Mouse (Mus musculus) embryonic facial prominence, embryonic 13.5 days (tissue): ENCODE results near the gene Col23a1. TPM values are rescaled to one million over a fixed set of nuclear protein-coding genes. Genes with fewer than 3 reads are reported as not detected.
"Not testable (repeated sequence)": the region's sequence is repeated elsewhere in the genome, so short reads cannot be mapped to it uniquely, and the experiment has no call there.

Experiments used
- ATAC-seq: fragments of 200-750 bp; cut with Nextera tagmentation; 2 replicates; pipeline ENCODE4 v1.8.0; 2017; ENCODE audit warnings: low read depth; ENCODE audit not compliant: insufficient number of reproducible peaks, insufficient read depth, low FRiP score, low TSS enrichment
- H3K27ac ChIP-seq: fragments of 300-500 bp; sonication (generic); 2 replicates; pipeline ENCODE4 v1.5.1; 2015; ENCODE audit warnings: moderate library complexity, mild to moderate bottlenecking, inconsistent platforms
- H3K27me3 ChIP-seq: fragments of 300-500 bp; sonication (generic); 2 replicates; pipeline ENCODE4 v1.6.1; 2015; ENCODE audit warnings: mild to moderate bottlenecking, inconsistent platforms
- H3K36me3 ChIP-seq: fragments of 300-500 bp; sonication (generic); 2 replicates; pipeline ENCODE4 v1.6.1; 2015; ENCODE audit warnings: mild to moderate bottlenecking, inconsistent platforms
- H3K4me1 ChIP-seq: fragments of 300-500 bp; sonication (generic); 2 replicates; pipeline ENCODE4 v1.6.1; 2015; ENCODE audit warnings: inconsistent platforms
- H3K4me2 ChIP-seq: fragments of 300-500 bp; sonication (generic); 2 replicates; pipeline ENCODE4 v1.6.1; 2015; ENCODE audit warnings: moderate library complexity, mild to moderate bottlenecking, inconsistent platforms
- H3K4me3 ChIP-seq: fragments of 300-500 bp; sonication (generic); 2 replicates; pipeline ENCODE4 v1.5.1; 2015; ENCODE audit warnings: mild to moderate bottlenecking, inconsistent platforms
- H3K9ac ChIP-seq: fragments of 300-500 bp; sonication (generic); 2 replicates; pipeline ENCODE4 v1.6.1; 2015; ENCODE audit warnings: mild to moderate bottlenecking, inconsistent platforms
- H3K9me3 ChIP-seq: fragments of 300-500 bp; sonication (generic); 2 replicates; pipeline ENCODE4 v1.6.1; 2016; ENCODE audit warnings: inconsistent platforms
- WGBS: fragments of 180-500 bp; shearing (Covaris S2); methylation state at CpG from one replicate; pipeline ENCODE4 v1.1.7; 2015; ENCODE audit warnings: mixed read lengths; 5-methylcytosine and 5-hydroxymethylcytosine counted together
- polyA plus RNA-seq: library from polyadenylated mRNA; unstranded; fragments of >200 nt; fragmentation: Nextera tagmentation; extraction: Ambion mirVana; gene quantifications from 2 replicates; pipeline ENCODE4 v1.2.1, GENCODE M21; 2015

Col23a1 gene
- polyA plus RNA-seq, 1 experiment from 2014 or later: 20.2 TPM

DNA sequence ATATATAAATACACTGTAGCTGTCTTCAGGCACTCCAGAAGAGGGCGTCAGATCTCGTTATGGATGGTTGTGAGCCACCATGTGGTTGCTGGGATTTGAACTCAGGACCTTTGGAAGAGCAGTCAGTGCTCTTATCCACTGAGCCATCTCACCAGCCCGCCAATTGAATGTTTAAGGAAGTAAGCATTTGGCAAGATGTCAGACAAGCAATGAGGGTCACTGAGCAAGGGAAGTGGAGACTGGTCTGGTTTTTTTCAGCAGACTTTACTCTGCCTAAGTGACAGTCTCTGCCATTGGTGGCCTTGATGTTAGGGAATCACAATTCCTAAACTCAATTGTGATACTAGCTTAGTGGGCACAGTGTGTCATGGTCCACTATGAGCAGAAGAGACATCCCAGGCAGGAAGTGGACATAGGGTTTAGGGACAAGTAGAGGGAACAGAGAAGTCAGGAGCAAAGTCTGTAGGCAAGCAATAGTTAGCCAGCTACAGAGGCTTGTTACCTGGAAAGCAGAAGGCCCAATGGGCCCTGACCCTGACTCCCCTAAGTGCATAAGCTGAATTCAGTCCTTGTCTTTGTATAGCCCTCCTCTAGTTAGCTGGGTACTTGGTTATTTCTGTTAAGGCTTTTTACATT is 305.1 kb downstream of the Col23a1 start:
- Histone ChIP-seq H3K9me3 (no peaks in the 10 kb centered on the region), H3K27ac (no peak overlapping the region), H3K9ac (no peak overlapping the region), H3K4me1 (no peaks in the 10 kb centered on the region; the same call in 1 of the 2 replicates), H3K27me3 (no peaks in the 10 kb centered on the region), H3K4me2 (no peak overlapping the region), H3K4me3 (no peak overlapping the region), H3K36me3 (peaks cover 97% of the 10 kb centered on the region)
- ATAC-seq: no peak
- 71% methylated on average over 3 of the region's 3 CpGs for WGBS

DNA sequence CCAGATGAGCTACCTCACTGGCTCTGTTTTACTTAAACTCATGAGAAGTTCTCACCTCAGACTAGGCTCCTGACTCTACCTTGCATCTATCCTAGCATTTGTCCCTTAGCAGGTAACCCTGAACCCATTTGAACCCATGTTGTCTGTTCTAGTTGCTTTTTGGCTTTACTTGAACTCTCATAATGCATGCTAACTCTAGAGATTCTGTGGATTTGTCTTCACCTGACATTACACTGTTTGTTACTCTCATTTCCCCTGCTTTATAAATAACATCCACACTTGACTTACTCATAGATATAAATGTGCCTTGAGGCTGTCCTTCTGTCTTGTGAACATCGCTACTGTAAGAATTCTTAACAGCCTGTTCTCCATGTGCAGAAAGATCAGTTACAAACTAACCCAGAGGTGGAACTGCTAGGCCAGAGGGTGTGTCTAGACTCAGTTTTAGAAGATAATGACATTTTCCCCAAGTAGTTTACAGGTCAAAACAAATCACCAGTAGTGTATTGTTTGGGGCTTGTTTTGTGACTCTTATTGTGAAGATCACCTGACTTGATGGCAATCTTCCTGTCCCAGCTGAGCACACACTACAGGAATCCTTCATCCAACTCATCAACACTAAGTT is 305.9 kb downstream of the Col23a1 start:
- Histone ChIP-seq H3K27me3 (no peaks in the 10 kb centered on the region), H3K4me1 (no peaks in the 10 kb centered on the region; the same call in 1 of the 2 replicates), H3K9ac (no peak overlapping the region), H3K27ac (no peak overlapping the region; the same call in 1 of the 2 replicates), H3K9me3 (no peaks in the 10 kb centered on the region), H3K4me3 (no peak overlapping the region), H3K4me2 (no peak overlapping the region), H3K36me3 (peaks cover 98% of the 10 kb centered on the region)
- WGBS: 75% methylated on average over 1 of the region's 1 CpGs
- no peak for ATAC-seq

DNA sequence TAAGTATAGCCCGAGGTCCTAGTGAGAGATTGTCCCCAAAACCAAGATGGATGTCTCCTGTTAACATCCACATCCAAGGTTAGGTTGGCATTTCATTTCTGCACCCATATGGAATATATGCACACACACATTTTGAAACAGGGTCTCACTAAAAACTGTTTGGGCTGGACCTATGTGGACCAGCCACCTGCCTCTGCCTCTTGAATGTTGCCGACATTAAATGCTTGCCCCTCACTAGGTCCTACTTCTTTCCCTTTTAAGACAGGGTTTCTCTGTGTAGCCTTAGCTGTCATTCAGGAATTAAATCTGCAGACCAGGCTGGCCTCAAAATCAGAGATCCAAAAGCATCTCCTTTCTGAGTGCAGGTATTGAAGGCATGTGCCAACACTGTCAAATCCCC is 307.8 kb downstream of the Col23a1 start:
- Histone ChIP-seq H3K36me3 (peaks cover 98% of the 10 kb centered on the region), H3K27ac (0 out of 2 replicates have a peak overlapping the region, but pooled peaks have one; percentile 1), H3K4me3 (no peak overlapping the region), H3K9ac (no peak overlapping the region), H3K9me3 (no peaks in the 10 kb centered on the region), H3K27me3 (no peaks in the 10 kb centered on the region), H3K4me2 (no peak overlapping the region), H3K4me1 (peaks cover 10% of the 10 kb centered on the region)
- 77% methylated on average over 2 of the region's 2 CpGs for WGBS
- ATAC-seq: no peak

DNA sequence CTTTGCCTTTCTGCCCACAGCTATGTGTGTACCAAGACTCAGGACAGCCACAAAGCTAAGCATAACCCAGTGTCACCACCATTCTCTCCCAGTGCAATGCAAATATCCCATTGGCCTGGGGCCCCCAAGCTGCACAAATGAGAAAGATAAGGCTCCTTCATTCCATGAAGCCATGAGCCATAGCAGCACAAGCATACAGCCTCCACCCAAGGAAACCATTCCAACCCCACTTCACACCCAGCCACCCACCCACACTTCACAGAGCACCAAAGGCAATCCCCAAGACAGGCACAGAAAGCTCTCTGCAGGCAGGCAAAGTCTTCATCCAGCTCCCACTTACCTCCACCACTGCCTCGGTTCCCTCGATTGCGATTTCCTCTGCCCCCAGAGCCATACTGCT is 312.5 kb downstream of the Col23a1 start:
- WGBS: 93% methylated on average over 3 of the region's 3 CpGs
- 0 out of 2 replicates have a peak overlapping the region, but pooled peaks have one; percentile 9 for H3K4me2 ChIP-seq
- peak overlapping the region; percentile 27; the same call in 1 of the 2 replicates for H3K9ac ChIP-seq
- peaks cover 36% of the 10 kb centered on the region for H3K4me1 ChIP-seq
- H3K27me3 ChIP-seq: no peaks in the 10 kb centered on the region
- H3K9me3 ChIP-seq: no peaks in the 10 kb centered on the region
- H3K36me3 ChIP-seq: peaks cover 81% of the 10 kb centered on the region
- ATAC-seq: no peak
- no peak overlapping the region for H3K4me3 ChIP-seq
- no peak overlapping the region for H3K27ac ChIP-seq

DNA sequence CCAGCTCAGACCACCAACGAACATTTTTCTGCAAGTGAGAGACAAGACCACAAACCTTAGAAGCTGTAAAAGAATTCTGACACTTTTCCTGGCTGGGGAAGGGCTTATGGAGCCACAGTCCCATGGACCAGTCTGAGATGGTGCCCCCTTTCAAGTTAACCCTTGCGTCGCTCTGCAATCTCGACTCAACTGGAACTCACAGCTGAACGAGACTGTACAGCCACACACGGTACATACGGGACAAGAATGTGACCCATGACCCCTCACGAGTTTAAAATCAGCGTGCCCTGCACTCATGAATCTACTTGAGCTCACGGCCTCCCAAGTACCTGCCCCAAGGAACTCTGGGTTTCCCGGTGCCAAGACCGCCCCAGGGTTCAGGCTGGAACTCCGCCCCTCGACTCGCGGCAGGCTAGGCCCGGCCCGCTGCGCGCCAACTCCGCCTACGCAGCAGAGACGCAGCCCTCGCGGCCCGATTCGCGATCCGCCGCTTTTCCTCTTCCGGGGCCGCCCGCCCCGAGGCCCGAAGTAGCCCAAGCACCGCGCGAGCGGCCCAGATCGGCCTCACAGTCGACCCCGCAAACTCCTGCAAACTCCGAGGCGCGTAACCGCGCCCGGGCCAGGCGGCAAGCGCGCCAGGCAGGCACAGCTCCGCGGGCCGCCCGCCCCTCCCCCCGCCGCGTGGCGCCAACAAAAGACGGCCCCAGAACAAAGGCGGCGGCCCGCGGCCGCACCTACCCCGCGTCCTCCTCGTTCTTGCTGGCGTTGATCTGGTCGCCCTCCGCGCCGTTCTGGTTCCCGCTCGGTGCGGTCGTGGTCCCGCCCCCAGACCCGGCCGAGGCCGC is 316.1 kb downstream of the Col23a1 start:
- WGBS: under 1% methylated on average over 74 of the region's 81 CpGs
- peaks cover 40% of the 10 kb centered on the region for H3K4me1 ChIP-seq
- H3K9ac ChIP-seq: peak overlapping the region; percentile 100
- peak overlapping the region; percentile 94 for H3K27ac ChIP-seq
- no peaks in the 10 kb centered on the region for H3K27me3 ChIP-seq
- H3K9me3 ChIP-seq: no peaks in the 10 kb centered on the region
- peak overlapping the region; percentile 88 for H3K4me2 ChIP-seq
- H3K4me3 ChIP-seq: peak overlapping the region; percentile 97
- ATAC-seq: peak; percentile 67
- peaks cover 45% of the 10 kb centered on the region for H3K36me3 ChIP-seq

DNA sequence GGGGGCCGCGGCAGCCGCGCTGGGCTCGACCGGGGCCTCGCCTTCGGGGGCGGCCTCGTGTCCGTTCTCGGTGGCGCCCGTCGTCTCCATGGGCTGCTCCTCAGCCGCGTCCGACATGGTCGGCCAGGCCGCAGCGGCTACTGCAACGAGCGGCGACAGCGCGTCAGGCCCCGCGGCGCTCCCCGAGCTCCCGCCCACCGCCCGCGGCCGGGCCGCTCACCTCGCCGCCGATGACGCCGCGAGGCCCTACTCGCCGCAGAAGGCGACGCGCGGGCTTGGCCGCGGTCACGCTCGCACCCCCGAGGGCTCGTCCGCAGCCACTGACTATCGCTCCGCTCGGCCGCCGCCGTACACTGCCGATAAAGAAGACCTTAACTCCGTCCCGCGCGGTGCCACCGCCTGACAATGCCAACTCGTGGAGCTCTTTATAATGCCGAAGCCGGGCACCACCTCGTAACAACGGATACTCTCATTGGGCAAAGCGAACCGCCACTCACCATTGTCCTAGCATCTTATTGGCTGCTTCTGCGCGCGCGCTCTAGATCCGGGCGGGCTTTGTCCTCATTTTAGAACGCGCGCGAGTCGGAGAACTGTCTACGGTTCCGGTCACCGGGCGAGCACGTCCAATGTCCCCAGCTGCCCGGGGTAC is 316.9 kb downstream of the Col23a1 start, which contains the start of gene Hnrnpab:
Gene Hnrnpab (minus strand): TSS at position 401 of the 649 bp plus-strand sequence.
- no peaks in the 10 kb centered on the region for H3K9me3 ChIP-seq
- no peaks in the 10 kb centered on the region for H3K27me3 ChIP-seq
- peak within 1 kb of the TSS; percentile 100 for H3K9ac ChIP-seq
- WGBS: under 1% methylated on average over 90 of the region's 91 CpGs
- H3K4me3 ChIP-seq: peak within 1 kb of the TSS; percentile 97
- ATAC-seq: peak; percentile 91
- peaks cover 38% of the 10 kb centered on the region for H3K36me3 ChIP-seq
- peak within 1 kb of the TSS; percentile 94 for H3K27ac ChIP-seq
- H3K4me2 ChIP-seq: peak within 1 kb of the TSS; percentile 88
- H3K4me1 ChIP-seq: peaks cover 39% of the 10 kb centered on the region

DNA sequence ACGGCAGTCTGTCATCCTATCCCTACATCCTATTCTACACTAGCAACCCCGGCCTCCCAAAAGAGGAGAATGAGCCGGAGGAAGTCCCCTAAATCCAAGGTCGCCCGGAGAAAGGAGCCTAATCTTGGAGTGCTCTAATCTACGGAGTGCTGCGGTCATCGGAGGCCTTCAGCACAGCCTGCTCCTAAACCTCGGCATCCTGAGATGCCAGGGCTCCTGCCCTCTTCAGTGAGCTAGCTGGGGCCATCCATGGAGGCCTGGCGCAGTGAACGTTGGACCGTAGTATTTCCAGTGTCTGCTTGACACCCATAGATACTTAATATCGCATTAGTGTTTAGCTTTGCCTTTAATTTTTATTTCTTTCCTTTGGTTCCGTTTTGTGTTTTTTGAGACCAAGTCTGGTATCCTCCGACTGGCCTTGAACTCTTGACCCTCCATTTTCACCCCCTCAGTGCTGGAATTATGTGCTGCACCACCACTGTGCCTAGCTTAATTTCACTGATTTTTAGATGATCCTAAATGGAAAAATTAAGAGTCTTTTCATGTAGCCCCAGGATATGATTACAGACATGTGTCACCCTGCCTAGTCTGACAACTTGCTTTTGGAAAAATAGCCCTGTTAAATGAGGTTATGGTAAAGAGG is 317.5 kb downstream of the Col23a1 start:
- ATAC-seq: peak; percentile 16; the same call in 1 of the 2 replicates
- WGBS: 9% methylated on average over 15 of the region's 15 CpGs
- H3K27ac ChIP-seq: peak overlapping the region; percentile 85

DNA sequence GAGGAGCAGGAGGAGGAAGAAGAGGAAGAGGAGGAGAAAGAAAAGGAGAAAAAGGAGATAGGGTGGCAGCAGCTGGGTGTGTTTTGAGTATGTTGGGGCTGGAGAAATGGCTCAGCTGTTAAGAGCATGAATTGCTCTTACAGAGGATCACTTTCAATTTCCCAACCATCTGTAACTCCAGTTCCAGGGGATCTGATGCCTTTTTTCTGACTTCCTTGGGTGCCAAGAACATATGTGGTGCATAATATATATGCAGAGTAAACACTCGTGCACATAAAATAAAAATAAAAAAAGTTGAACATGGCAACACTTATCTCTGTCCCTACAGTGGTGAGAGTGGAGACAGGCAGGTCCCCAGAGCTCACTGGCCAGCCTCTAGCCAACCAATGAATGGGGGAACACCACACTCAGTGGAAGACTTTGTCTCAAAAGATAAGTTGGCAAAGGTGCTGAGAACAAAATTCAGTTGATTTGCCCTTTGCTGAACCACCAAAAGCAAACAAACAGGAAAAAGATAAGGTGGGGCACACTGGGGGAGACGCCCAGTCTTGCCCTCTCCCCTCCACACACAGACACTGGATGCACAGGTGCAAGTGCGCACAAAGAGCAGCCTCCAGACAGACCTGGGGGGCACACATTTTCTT is 319.7 kb downstream of the Col23a1 start:
- H3K9ac ChIP-seq: no peak overlapping the region
- H3K4me1 ChIP-seq: peaks cover 17% of the 10 kb centered on the region
- H3K4me3 ChIP-seq: no peak overlapping the region
- 79% methylated on average over 3 of the region's 3 CpGs for WGBS
- H3K27ac ChIP-seq: no peak overlapping the region
- no peak for ATAC-seq
- peaks cover 10% of the 10 kb centered on the region for H3K36me3 ChIP-seq
- H3K4me2 ChIP-seq: no peak overlapping the region
- no peaks in the 10 kb centered on the region for H3K27me3 ChIP-seq
- no peaks in the 10 kb centered on the region for H3K9me3 ChIP-seq

More for the DNA sequence above, 317.5 kb downstream of the Col23a1 start:
- peak overlapping the region; percentile 88 for H3K4me2 ChIP-seq
- H3K4me1 ChIP-seq: peaks cover 33% of the 10 kb centered on the region
- H3K9me3 ChIP-seq: no peaks in the 10 kb centered on the region
- H3K4me3 ChIP-seq: peak overlapping the region; percentile 97
- H3K9ac ChIP-seq: peak overlapping the region; percentile 100
- H3K36me3 ChIP-seq: peaks cover 32% of the 10 kb centered on the region
- H3K27me3 ChIP-seq: no peaks in the 10 kb centered on the region

DNA sequence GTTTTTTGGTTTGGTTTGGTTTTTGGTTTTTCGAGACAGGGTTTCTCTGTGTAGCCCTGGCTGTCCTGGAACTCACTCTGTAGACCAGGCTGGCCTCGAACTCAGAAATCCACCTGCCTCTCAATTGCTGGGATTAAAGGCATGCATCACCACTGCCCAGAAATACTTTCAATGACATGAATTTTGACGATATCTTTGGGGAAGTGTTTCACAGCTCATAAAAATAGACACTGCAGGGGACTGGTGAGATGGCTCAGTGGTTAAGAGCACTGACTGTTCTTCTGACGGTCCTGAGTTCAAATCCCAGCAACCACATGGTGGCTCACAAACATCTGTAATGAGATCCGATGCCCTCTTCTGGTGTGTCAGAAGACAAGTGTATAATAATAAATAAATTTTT is 320.2 kb downstream of the Col23a1 start:
- not testable (repeated sequence) for H3K27ac ChIP-seq, H3K4me3 ChIP-seq, H3K27me3 ChIP-seq, H3K9ac ChIP-seq, ATAC-seq, H3K36me3 ChIP-seq, H3K9me3 ChIP-seq, H3K4me2 ChIP-seq
- 88% methylated on average over 5 of the region's 5 CpGs for WGBS
- peaks cover 17% of the 10 kb centered on the region for H3K4me1 ChIP-seq

DNA sequence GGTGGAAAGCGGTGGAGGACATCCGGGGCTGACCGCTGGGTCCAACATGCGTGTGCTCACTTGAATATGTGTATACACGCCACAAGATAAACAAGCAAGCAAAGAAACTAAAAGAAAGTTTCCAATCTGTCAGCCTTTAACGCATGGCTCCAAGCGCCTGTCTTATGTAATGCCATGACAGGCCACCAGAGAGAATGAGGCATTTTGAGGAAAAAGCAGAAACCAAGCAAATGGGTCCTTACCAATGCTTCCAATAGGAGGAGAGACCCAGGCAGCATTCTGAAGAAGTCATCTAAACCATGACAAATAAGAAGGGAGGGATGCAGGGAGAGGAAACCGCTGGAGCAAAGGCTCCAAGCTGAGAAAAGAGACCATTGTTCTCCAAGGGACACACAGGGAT is 324.5 kb downstream of the Col23a1 start:
- Histone ChIP-seq H3K27me3 (no peaks in the 10 kb centered on the region), H3K36me3 (no peaks in the 10 kb centered on the region), H3K9ac (0 out of 2 replicates have a peak overlapping the region, but pooled peaks have one; percentile 77), H3K27ac (0 out of 2 replicates have a peak overlapping the region, but pooled peaks have one; percentile 85), H3K4me2 (no peak overlapping the region), H3K9me3 (no peaks in the 10 kb centered on the region), H3K4me3 (no peak overlapping the region), H3K4me1 (peaks cover 18% of the 10 kb centered on the region)
- ATAC-seq: no peak
- 75% methylated on average over 8 of the region's 8 CpGs for WGBS
